Mouse (Mus musculus) embryonic facial prominence, embryonic 11.5 days (tissue): ENCODE measurements around the gene Ankrd34a. TPM values are rescaled to one million over a fixed set of nuclear protein-coding genes. Genes with fewer than 3 reads are reported as not detected.
A peak's percentile ranks its signal among the peaks of the same experiment; 100 is the strongest.

Source experiments
- ATAC-seq: fragments of 200-750 bp; cut with Nextera tagmentation; replicated peaks from 2 replicates; pipeline ENCODE4 v1.8.0; 2017; ENCODE audit warnings: low read depth; ENCODE audit not compliant: insufficient number of reproducible peaks, low FRiP score, low TSS enrichment
- DNase-seq: peaks from one replicate; pipeline ENCODE4 v3.0.0-alpha.2; 2015; ENCODE audit warnings: low spot score
- H3K27ac ChIP-seq: fragments of 300-500 bp; sonication (generic); replicated peaks from 2 replicates; pipeline ENCODE4 v1.5.1; 2014; ENCODE audit warnings: mild to moderate bottlenecking, low read depth, low read length, control low read depth
- H3K27me3 ChIP-seq: fragments of 300-500 bp; sonication (generic); 2 replicates; pipeline ENCODE4 v1.6.1; 2014; ENCODE audit warnings: mild to moderate bottlenecking, low read length, moderate library complexity, mixed read lengths; ENCODE audit not compliant: control insufficient read depth, insufficient read depth
- H3K36me3 ChIP-seq: fragments of 300-500 bp; sonication (generic); replicated peaks from 2 replicates; pipeline ENCODE4 v1.6.1; 2014; ENCODE audit warnings: low read depth, mild to moderate bottlenecking, low read length, moderate library complexity, mixed read lengths; ENCODE audit not compliant: control insufficient read depth, insufficient read depth
- H3K4me1 ChIP-seq: fragments of 300-500 bp; sonication (generic); 2 replicates; pipeline ENCODE4 v1.6.1; 2014; ENCODE audit warnings: low read length, mixed read lengths; ENCODE audit not compliant: control insufficient read depth, insufficient read depth
- H3K4me2 ChIP-seq: fragments of 300-500 bp; sonication (generic); 2 replicates; pipeline ENCODE4 v1.6.1; 2014; ENCODE audit warnings: low read depth, mild to moderate bottlenecking, control low read depth, low read length, moderate library complexity
- H3K4me3 ChIP-seq: fragments of 300-500 bp; sonication (generic); 2 replicates; pipeline ENCODE4 v1.5.1; 2014; ENCODE audit warnings: low read depth, low read length, control low read depth
- H3K9ac ChIP-seq: fragments of 300-500 bp; sonication (generic); replicated peaks from 2 replicates; pipeline ENCODE4 v1.6.1; 2014; ENCODE audit warnings: mild to moderate bottlenecking, control low read depth, low read length
- H3K9me3 ChIP-seq: fragments of 300-500 bp; sonication (generic); replicated peaks from 2 replicates; pipeline ENCODE4 v1.6.1; 2016; ENCODE audit warnings: mild to moderate bottlenecking, low read length, inconsistent platforms, mixed read lengths; ENCODE audit not compliant: control insufficient read depth
- WGBS: fragments of 180-500 bp; shearing (Covaris S2); extraction: QIAGEN DNeasy Blood & Tissue Kit; methylation state at CpG from one replicate; pipeline ENCODE4 v1.1.7; 2014; 5-methylcytosine and 5-hydroxymethylcytosine counted together
- polyA plus RNA-seq: library from polyadenylated mRNA; unstranded; fragments of >200 nt; fragmentation: Nextera tagmentation; extraction: Ambion mirVana; gene quantifications from 2 replicates; pipeline ENCODE4 v1.2.1, GENCODE M21; 2014

The Ankrd34a gene
- polyA plus RNA-seq, 1 experiment from 2014 or later: 0.90 TPM

DNA sequence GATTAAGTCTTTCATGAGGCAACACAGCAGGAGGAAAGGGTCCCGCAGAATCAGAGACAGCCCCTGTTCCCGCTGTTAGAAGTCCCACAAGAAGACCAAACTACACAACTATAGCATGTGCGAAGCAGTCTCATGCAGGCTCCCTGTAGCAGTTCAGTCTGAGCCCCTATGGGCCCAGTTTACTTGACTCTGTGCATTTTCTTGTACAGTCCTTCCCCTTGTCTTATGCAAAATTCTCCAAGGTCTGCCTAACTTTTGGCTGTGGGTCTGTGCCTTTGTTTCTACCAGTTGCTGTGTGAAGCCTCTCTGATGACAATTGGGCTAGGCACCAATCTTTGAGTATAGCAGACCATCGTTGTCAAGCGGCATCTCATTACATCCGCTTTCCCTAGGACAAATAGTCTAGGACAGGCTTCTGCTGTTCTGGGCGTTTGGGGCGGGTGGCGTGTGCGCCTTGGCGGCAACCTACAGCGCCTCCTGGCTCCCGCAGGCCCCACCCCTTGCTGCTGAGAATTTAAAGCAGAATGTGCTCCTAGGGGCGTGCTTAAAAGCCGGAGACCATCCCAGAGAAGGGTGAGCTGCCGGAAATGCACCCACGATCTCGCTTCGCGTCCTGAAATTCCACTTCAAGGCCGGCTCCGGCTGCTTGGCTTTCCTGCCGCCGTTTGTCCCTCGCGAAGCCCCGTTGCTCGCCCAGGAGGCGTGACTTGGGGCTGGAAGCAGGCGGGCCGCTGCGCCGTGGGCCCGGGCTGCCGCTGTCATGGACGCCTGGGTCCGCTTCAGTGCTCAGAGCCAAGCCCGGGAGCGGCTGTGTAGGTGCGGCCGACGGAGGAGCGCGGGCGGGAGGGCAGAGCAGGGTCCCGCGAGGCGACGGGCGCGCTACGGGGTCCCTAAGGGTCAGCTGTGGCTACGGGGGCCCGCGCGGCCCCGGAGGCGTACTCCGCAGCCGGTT, 38.8 kb downstream of the Ankrd34a start, which contains the start of the genes Pex11b and Gm42957:
TSS of gene Pex11b (plus strand) at position 449 of the 952 bp plus-strand sequence.
TSS of gene Gm42957 (plus strand) at position 547 of the 952 bp plus-strand sequence.
- H3K4me1 ChIP-seq: no peaks in the 10 kb centered on the region
- no peaks in the 10 kb centered on the region for H3K27me3 ChIP-seq
- H3K36me3 ChIP-seq: peaks cover 4% of the 10 kb centered on the region
- H3K9ac ChIP-seq: peak within 1 kb of the TSS; percentile 96
- peak within 1 kb of the TSS; percentile 93 for H3K4me3 ChIP-seq
- WGBS: 1% methylated on average over 60 of the region's 60 CpGs
- H3K9me3 ChIP-seq: no peaks in the 10 kb centered on the region
- DNase-seq: peak; percentile 84
- H3K27ac ChIP-seq: peak within 1 kb of the TSS; percentile 43
- ATAC-seq: peak; percentile 88
- H3K4me2 ChIP-seq: peak within 1 kb of the TSS; percentile 81

GRCm38 (mm10) chr3:96635906-96636305, 39.5 kb downstream of the Ankrd34a start:
- Histone ChIP-seq H3K4me3 (peak overlapping the region; percentile 93), H3K27ac (peak overlapping the region; percentile 43), H3K9me3 (no peaks in the 10 kb centered on the region), H3K27me3 (no peaks in the 10 kb centered on the region), H3K9ac (peak overlapping the region; percentile 96), H3K36me3 (peaks cover 4% of the 10 kb centered on the region), H3K4me1 (no peaks in the 10 kb centered on the region), H3K4me2 (peak overlapping the region; percentile 81)
- DNase-seq: peak; percentile 5
- no peak for ATAC-seq
- 13% methylated on average over 15 of the region's 15 CpGs for WGBS

DNA sequence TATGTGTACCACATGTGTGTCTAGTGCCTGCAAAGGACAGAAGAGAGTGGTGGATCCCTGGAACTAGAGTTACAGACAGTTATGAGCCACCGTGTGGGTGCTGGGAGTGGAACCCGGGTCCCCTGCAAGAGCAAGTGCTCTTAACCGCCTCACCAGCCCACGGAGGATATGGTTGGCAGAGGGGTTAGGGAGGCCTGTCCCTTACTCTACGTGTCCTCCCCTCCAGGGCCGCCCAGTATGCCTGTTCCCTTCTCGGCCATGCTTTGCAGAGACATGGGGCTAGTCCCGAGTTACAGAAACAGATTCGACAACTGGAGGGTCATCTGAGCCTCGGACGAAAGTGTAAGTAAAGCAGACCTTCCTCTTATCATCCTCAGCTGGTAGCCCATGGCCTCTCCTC, 40.0 kb downstream of the Ankrd34a start:
- ATAC-seq (no peak), DNase-seq (no peak)
- Histone ChIP-seq H3K36me3 (peaks cover 4% of the 10 kb centered on the region), H3K4me3 (peak overlapping the region; percentile 93; the same call in 1 of the 2 replicates), H3K27me3 (no peaks in the 10 kb centered on the region), H3K9ac (peak overlapping the region; percentile 14; the same call in 1 of the 2 replicates), H3K27ac (no peak overlapping the region), H3K4me1 (no peaks in the 10 kb centered on the region), H3K9me3 (no peaks in the 10 kb centered on the region), H3K4me2 (peak overlapping the region; percentile 81)
- 57% methylated on average over 11 of the region's 11 CpGs for WGBS

DNA sequence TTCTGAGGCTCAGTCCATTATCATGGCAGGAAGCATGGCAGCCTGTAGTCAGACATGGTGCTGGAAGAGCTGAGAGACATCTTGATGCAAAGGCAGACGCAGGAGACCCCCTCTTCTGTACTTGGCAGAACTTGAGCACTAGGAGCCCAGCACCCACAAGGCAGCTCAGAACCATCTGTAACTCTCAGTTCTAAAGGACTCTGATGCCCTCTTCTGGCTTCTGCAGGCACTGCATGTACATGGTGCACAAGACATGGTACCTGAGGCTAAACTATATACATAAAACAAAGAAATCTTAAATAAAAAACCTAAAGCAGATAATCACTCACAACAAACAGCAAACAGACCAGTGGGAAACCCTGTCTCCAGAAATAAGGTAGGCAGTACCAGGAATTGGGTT, 42.8 kb downstream of the Ankrd34a start:
- H3K9ac ChIP-seq: no peak overlapping the region
- H3K4me3 ChIP-seq: no peak overlapping the region
- no peaks in the 10 kb centered on the region for H3K27me3 ChIP-seq
- H3K27ac ChIP-seq: no peak overlapping the region
- H3K4me2 ChIP-seq: no peak overlapping the region
- H3K4me1 ChIP-seq: no peaks in the 10 kb centered on the region
- 77% methylated on average over 1 of the region's 1 CpGs for WGBS
- H3K9me3 ChIP-seq: no peaks in the 10 kb centered on the region
- no peak for ATAC-seq
- H3K36me3 ChIP-seq: peaks cover 6% of the 10 kb centered on the region
- peak; percentile 67 for DNase-seq

GRCm38 (mm10) chr3:96645018-96645649, 48.7 kb downstream of the Ankrd34a start, which contains the start of gene Itga10:
Itga10 (plus strand) TSS chr3:96645584.
- H3K9ac ChIP-seq: no peak within 1 kb of the TSS
- no peaks in the 10 kb centered on the region for H3K4me1 ChIP-seq
- no peak within 1 kb of the TSS for H3K27ac ChIP-seq
- WGBS: 72% methylated on average over 7 of the region's 7 CpGs
- H3K4me2 ChIP-seq: no peak within 1 kb of the TSS
- H3K36me3 ChIP-seq: peaks cover 3% of the 10 kb centered on the region
- H3K4me3 ChIP-seq: no peak within 1 kb of the TSS
- ATAC-seq (no peak), DNase-seq (peak; percentile 68)
- no peaks in the 10 kb centered on the region for H3K9me3 ChIP-seq
- no peaks in the 10 kb centered on the region for H3K27me3 ChIP-seq

DNA sequence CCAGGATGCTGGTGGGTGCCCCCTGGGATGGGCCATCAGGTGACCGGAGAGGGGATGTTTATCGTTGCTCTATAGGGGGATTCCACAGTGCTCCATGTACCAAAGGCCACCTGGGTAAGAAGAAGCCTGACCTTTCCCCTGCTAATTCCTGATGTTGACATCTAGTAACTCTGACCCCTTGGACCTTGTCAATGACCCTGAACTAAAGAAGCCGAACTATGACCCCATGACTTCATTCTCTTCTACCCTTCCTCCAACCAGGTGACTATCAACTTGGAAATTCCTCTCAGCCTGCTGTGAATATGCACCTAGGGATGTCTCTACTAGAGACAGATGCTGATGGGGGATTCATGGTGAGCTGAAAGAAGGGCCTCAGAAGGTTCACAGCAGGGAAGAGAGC, 50.9 kb downstream of the Ankrd34a start:
- ATAC-seq (no peak), DNase-seq (no peak)
- no peak overlapping the region for H3K27ac ChIP-seq
- peaks cover 3% of the 10 kb centered on the region for H3K36me3 ChIP-seq
- no peak overlapping the region for H3K4me3 ChIP-seq
- H3K4me2 ChIP-seq: no peak overlapping the region
- no peaks in the 10 kb centered on the region for H3K9me3 ChIP-seq
- no peak overlapping the region for H3K9ac ChIP-seq
- H3K4me1 ChIP-seq: no peaks in the 10 kb centered on the region
- H3K27me3 ChIP-seq: no peaks in the 10 kb centered on the region
- 69% methylated on average over 3 of the region's 3 CpGs for whole genome bisulfite sequencing
